Mouse (Mus musculus) R1 (cell line): Measurements from ENCODE around the gene Tmcc1.
A peak's percentile ranks its signal among the peaks of the same experiment; 100 is the strongest.

Experiments used
- DNase-seq: peaks from one replicate; pipeline ENCODE4 v3.0.0-alpha.2; 2018; ENCODE audit warnings: low read depth, low spot score

Gene Tmcc1

DNA sequence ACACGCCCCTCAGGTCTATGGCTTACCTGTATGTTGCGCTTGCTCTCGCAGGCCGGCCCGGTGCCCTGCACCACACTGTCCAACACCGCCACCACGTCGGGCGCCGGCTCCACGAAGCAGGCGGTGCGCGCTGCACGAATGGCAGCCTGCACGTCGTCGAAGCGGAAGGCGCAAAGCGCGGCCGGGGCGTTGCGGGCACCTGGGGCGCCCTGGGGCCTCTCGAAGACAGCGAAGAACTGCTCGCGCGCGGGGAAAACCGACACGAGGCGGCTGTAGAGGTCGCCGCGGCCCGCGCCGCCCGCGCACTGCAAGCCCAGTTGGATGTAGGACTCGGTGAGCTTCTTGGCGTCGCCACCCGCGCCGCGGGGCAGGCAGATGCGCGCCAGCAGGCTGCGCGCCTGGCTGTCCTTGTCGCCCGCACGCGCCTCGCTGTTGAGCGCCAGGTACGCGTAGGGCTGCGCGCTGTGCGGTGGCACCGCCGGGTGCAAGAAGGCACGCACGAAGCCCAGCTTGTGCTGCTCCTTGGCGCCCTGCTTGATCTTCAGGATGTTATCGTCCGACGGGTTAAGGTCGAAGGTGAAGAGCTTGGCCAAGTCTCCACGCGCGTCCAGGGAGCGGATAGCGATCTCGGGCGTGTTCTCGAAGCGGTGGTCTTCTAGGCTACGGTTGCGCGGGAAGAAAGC lies 199.7 kb downstream of the Tmcc1 start:
- DNase-seq: peak; percentile 44

DNA sequence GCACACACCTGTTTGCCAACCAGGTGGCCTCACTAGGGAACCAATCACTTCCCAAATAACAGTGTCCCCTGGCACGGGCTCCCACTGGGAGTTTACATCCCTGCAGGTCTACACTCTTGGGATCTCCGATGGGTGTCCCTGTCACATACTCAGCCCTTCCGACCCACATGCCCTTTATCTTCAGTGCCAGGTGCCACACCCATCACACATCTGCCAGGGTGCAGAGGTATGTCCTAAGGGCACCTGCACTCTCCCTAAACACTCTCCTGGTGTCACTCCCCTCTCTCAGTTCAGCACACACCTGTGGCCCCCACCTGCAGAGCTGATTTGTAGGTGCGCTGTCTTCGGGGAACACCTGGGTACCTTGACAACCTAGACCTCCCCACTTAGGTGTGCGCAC lies 200.3 kb downstream of the Tmcc1 start:
- DNase-seq: no peak

DNA sequence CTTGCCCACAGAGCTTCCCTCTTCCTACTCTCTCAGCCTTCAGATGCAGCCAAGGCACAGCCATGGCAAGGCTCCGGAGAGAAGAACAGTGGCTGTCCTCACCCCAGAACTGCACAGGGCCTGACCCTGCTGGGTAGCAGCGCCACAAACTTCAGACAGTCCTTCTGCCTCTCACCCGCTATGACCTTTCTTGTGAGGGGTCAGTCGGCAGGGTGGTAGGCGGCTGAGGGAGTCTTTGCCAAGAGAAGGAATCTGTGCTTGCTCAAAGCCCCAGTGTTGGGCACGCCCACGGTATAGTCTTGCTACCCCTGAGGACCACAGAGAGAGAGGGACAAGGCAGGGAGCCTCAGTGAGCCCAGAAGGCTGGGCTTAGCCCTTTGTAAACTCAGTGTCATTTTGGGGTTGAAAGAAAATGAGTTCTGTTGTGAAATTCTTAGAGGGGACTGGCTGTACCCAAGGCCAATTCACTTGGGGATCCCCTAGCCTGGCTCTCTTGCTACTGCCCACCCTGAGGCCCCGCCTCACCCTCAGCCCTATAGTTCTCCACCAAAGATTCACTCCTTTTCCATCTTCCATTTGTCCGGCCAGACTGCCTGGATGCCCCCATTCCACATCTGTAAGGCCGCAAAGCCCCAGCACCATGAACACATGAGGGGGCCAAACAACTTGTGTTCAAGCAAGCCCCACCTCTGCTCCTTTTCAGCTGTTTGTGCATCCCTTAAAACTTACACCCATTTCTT lies 201.2 kb downstream of the Tmcc1 start:
- DNase-seq: no peak

DNA sequence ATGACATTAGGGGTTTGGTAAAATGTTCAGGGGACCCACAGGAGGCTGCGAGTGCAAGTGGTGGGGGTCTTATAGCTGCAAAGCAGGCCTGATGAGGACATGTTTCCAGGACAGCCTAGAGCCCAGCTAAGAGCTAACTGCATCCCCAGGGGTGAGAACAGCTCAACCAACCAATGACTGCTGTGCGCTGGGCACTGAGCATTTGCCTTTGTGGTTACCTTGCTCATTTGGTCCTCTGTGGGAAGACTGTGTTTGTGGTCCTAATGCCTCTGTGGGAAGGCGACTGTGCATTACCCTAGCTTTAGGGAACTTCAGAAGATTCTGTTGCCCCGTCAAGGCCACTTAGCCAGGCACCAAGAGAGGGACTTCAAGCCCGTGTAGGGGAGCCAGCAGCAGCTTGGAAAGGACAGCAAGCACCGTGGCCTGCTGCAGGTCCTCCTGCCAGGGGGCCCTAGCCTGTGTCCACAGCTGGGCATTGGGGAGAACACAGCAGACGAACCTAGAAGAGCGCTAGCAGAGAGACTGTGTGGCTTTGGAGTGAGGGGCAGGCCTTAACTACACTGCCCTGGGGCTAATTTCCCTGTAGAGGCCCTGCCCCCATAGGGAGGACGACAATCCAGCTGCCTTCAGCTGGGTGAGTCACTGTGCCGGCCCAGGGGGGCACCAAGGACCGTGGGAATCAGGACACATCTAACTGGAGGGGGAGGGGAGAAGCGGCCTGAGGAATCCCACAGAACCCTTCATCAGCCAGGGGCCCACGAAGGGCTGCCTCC lies 202.0 kb downstream of the Tmcc1 start:
- no peak for DNase-seq

DNA sequence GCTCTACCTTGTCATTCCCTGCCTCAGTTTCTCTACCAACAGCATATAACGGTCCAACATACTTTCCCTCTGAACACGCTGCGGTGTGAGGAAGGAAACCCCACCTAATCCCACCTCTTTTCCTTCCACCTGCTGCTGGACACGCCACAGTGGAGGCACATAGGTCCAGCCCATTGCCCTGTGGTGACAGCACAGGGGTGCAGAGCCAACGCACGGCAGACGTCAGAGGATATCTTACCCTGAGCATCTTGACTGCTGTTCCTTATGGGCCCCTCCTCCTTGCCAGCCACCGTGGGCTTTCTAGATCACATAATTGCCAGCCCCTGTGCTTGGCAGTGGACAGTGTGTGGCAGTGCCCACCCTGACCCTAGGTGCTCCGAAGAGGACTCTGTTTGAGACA lies 202.8 kb downstream of the Tmcc1 start:
- DNase-seq: no peak

DNA sequence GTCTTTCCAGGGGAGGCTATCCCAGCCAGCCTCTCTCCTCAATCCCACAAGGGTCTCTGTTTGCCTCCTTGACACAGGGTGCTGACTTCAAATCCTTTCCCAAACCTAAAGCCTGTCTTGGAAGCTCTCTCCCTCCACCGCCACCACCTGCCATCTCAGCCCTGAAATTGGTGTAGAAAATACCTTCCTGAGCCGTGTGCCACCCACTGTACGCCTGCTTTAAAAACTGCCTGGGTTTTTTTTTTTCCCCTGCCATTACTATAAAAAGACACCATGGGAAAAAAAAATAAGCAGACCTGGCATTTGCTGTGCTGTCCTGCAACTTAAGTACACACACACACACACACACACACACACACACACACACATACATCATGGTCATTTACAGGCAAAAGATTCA lies 203.2 kb downstream of the Tmcc1 start:
- no peak for DNase-seq

DNA sequence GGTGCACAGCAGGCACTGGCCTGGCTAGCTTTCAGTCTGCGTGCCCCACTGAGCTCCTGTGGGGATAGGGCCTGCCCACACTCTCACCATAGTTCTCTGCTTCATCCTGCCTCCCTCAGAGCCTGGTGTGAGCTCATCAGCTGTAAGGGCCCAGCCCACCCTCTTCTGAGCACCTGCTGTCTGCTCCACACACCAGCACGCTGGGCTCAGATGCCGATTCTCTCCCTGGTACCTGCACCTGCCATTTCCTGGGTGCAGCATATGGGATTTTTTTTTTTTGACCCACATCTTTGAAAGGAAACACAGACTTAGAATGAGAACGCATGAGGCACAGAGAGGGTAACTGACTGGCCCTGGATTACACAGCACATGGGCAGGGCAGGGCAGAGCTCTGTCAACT lies 203.7 kb downstream of the Tmcc1 start:
- DNase-seq: no peak

DNA sequence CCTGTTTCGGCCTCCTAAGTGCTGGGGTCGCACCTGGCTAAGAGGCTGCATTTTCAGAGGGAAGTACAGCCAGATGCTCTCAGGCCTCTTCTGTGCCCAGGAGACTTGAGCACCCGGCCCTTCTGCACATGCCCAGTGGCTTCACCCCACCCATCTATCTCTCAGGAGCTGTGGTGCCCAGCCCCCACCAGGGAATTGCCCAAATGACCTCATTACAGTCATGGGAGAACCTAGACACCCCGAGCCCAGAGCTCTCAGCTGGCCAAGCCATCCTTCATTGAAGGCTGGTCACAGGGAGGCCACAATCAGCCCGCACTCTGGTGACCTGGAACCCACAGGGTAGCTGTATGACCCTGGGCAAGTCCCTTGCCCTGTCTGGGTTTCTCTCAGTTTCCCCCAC lies 204.3 kb downstream of the Tmcc1 start:
- DNase-seq: no peak

DNA sequence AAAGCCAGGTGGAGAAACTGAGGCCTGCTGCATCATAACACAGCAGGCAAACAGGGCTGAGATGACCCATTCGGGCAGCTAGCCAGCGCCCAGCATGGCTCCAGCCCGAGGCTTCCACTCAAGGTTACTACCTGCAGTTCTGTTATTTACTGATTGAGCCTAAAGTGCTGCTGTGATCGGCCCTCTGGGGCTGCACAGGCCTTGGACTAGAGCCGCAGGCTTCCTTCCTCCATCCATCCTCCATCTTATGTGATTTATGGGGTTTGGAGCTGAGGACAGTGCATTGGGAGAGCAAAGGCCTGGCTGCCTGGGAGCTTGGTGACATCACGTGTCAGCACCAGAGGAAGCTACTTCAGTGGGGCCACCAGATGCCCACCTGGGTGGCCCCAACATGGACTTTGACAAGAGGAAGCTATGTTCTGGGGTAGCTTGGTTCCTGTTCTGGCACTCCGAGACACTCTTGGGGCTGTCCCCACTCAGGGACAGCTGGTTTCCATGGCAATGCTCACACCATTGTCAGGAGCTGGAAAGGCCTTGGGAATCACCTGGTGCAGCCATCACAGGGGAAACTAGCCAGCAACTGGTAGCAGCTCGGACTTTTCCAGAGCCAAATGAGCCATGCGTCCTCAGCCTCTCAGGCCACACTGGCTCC lies 206.1 kb downstream of the Tmcc1 start:
- no peak for DNase-seq

DNA sequence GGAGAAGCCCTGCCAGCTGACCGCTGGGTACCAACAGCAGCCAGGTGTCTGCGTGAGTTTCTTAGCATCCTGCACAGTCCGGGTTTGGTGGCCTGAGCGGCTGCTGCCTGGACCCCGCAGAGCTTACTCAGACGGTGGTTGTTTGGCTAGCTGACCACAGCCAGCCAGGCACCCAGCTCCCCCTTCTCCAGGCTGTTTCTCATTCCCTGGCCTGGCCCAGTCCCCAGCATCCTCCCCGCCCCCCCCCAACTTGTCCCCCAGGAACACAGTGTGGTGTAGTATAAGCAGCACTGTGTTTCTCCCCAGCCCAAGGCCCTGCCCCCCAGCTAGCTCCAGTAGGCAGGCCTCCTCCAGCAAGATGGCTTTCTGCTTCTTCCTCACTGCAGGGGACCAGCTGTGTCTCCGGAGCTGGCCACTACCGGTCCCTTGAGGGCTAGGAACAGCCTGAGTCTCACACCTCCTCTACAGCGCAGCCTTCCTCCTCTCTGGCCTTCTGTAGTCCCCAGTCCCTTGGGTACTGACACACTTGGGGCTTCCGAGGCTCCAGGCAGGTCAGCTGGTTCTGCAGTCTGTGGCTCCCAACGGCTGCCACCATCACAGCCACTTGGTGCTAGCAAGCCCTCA lies 206.7 kb downstream of the Tmcc1 start:
- DNase-seq: no peak

DNA sequence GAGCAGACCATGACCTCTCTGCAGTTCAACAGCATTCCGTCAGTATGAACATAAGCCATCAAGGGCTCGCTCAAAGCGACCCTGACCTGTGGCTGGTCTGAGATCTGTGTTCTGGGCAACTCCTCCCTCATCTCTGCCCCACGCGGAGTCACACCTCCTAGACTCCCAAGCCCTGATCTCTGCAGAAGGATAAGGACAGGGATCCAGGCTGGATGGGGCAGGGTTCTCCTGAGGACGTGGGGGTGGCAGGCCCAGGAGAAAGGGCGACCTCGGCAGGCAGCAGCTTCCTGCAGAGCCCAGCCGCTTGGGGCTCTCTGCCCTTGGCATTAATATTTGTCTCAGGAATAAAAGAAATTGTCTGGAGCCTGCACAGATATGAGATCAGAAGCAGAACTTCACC lies 207.7 kb downstream of the Tmcc1 start:
- DNase-seq: no peak

DNA sequence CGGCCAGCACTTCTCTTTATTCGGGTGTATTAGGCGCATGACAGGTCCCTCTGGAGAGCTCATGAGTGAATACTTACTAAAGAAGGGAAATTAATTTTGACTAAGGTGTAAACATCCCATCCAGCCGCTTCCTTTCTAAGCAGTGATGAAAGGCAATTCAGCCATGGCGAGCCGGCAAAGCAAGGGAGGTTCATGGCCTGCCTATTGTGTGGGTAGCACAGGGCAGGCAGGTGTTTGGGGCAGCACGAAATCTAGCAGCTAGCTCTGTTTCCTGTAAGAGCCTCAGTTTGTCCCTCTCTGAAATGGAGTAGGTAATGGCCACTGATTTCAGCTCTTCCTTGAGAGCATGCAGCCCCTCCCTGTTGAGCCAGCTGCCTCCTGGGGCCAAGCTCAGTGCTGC lies 208.7 kb downstream of the Tmcc1 start:
- DNase-seq: no peak

DNA sequence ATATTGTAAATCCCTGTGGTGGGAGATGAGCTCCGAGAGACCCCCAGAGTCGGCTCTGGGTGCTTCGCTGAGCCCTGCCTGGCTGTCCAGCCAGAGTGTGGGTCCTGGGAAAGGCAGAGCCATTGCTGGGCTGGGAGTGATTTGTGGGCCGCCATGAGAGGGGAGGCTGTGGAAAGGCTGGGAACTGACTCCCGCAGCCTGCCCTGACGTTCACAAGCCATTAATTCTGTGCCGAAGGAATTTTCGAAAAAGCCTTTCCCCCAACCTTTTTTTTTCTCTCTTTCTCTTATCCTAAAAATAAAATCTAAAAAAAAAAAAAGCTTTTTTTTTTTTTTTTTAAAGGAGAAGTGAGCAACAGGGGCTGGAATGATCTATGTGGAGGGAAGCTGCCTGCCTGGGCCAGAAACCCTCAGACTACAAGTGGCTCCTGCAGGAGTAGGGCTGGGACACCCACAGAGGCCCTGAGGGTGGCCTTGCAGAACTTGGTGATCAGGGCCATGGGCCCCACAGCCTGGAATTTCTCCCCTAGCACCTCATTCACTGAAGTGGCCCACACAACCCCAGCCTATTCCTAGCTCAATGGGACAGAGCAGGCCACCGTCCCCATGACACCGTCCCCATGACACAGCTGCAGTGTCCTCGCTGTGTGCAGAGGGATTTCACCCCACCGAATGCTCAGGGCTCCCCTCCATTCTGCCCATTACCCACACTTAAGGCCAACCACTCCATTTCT lies 209.8 kb downstream of the Tmcc1 start:
- no peak for DNase-seq

DNA sequence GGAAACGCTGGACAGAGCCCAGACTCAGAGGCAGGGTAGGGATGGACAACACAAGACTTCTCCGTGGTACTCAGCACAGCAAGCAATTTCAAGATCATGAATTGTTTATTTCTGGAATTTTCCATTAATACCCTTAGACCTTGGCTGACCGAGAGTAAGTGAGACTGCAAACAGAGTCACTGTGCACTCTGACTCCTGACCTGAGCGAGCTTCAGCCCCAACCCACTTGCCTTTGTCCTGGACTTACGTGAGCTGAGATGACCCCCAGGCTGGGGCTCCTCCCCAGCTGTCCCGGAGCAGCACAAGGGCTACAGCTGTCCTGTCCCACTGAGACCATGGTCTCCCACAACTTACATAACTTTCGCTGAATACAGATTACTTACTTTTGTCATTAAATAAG lies 210.4 kb downstream of the Tmcc1 start:
- DNase-seq: no peak

DNA sequence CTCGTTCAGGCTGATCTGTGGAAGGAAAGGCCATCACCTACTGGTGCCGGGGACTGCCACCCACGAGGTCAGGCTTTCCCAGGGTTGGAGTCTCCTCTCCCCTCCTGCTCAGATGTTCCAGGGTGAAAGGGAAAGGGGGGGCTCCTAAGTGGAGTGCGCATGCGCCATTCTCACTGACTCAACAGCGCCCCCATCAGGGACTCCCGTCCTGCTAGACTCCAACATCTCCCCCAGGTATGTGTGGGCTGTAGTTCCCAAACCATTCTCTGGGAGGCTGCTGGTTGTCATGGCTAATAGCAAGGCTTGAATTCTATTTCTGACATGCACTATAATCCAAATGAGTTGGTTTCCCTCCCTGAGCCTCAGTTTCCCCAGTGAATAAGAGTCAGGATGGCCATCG lies 214.7 kb downstream of the Tmcc1 start:
- peak; percentile 56 for DNase-seq

DNA sequence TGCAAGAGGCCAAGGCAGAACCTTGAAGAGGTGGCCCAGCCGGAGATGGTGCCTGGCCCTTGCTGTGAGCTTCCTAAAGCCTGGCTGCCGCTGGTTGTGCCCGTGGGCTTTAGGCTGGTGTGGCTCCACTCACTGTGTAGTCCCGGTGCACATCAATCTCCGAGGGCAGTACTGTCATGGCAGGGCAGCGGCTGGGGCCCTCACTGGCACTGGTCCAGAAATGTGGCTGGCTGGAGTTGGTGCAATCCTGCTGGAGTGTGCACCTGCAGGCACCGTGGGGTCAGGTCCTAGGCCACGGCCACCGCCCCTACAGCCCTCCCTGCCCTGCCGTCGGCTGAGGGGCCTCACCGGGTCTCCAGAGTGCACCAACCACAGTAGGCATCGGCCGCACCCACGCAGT lies 215.5 kb downstream of the Tmcc1 start:
- DNase-seq: no peak

DNA sequence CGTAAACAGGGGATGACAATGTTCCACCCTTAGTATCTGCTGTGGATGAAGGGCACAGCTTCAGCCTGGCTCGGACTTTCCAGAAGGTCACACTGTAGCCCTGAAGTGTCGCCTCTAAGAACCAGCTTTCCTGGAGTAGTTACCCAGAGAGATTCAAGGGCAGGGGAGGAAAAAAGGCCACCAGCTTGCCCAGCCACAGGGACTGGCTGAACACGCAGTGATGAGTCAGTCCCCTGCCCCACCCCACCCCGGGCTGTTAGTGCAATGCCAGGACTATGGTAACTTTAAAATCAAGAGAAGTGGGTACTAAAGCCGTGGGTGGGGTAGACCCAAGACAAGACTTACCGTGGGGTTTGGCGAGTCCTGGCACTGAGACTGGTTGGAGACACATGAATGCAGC lies 217.7 kb downstream of the Tmcc1 start:
- no peak for DNase-seq

DNA sequence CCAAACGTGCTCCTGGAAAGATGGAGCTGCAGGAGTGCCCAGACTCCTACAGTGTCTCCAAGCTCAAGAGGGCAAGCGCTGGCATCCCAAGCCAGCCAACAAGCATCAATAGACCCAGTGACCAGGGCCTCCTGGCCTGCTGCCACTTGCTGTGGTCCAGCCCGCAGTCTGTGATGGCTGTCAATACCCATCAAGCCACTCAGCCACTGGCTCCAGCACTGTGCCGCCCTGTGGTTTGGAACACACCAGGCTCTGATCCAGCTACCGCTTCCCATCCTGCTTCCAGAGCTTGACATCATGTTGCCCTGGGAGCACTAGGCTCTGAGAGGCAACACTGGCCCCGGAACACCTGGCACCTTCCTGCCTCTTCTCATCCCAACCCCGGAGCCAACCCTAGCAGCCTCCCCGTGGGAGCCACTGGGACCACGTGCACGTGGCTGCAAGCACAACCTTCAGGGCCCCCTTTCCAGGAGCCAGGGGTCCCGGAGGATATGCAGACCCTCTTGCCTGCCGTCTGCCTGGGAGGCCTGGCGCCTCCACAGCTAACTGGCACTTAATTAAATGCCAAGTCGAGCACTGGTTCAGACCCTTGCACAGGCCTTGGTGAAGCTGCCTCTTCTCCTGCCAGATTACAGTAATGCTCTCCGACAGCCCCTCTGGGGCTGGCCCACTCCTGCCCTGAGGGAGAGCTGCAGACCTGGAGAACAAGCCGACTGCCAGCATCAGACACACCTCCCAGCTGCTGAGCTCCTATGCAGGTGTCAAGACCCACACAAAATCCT lies 219.2 kb downstream of the Tmcc1 start:
- DNase-seq: no peak

DNA sequence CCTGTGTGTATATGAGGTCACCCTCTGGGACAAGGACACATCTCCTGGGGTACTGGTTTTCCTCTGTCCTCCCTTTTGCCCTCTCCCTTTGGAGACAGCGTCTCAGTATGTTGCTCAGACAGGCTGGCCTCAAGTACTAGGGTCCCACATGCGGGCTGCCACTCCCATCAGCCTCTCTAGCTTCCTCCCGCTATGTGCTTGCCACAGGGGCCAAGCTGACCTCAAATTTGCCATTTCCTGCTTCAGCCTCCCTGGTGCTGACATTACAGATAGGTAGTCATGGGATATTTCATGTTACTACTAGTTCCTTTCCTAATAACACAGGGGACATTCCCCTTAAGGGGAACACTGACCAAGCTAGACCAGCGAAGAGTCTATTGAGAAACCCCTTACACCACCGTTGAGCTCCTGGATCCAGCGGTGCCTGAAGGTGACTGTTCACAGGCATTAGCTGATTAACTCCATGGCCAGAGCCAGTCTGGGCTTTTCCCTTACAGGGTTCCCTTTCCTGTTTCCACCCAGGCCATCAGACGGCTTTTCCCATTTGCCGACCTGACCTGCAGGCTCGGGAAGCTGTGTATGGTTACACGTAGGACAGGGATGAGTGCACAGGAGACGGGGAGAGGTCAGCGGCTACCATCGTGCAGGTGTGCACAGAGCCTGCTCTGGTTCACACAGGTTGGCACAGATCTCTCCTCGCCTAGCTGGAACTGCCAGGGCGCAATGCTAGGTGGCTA lies 220.0 kb downstream of the Tmcc1 start:
- DNase-seq: no peak
